Mouse (Mus musculus): ENCODE measurements around the gene Alg9.
A peak's percentile ranks its signal among the peaks of the same experiment; 100 is the strongest.
"Not testable (repeated sequence)": the region's sequence is repeated elsewhere in the genome, so short reads cannot be mapped to it uniquely, and the experiment has no call there.

The Alg9 gene

GRCm38 (mm10) chr9:50815666-50816065 is 40.8 kb downstream of the Alg9 start:
- no peak for DNase-seq (ENCODE audit: low spot score in 2 of 2)

- DNase-seq (ENCODE audit: low spot score in 2 of 2) = no peak
These were observed 41.7 kb downstream of the Alg9 start for GRCm38 (mm10) chr9:50816512-50816911.

GRCm38 (mm10) chr9:50818050-50818449 is 43.2 kb downstream of the Alg9 start:
- no peak for DNase-seq (ENCODE audit: low spot score in 2 of 2)

- DNase-seq (ENCODE audit: low spot score in 2 of 2) = no peak
These were observed 44.9 kb downstream of the Alg9 start for GRCm38 (mm10) chr9:50819716-50820115.

GRCm38 (mm10) chr9:50821651-50822050 is 46.8 kb downstream of the Alg9 start:
- DNase-seq (ENCODE audit: low spot score in 2 of 2) = no peak

- DNase-seq (ENCODE audit: low spot score in 2 of 2) = no peak
These were observed 47.4 kb downstream of the Alg9 start for GRCm38 (mm10) chr9:50822216-50822615.

GRCm38 (mm10) chr9:50823779-50824453 is 49.1 kb downstream of the Alg9 start:
- peak in 1 of 2 experiments; percentile 40 for DNase-seq (ENCODE audit: low spot score in 2 of 2)

GRCm38 (mm10) chr9:50831514-50831913 is 56.7 kb downstream of the Alg9 start:
- no peak for DNase-seq (ENCODE audit: low spot score in 2 of 2)

GRCm38 (mm10) chr9:50832162-50832561 is 57.3 kb downstream of the Alg9 start:
- DNase-seq (ENCODE audit: low spot score in 2 of 2) = no peak

- not testable (repeated sequence) for DNase-seq (ENCODE audit: low spot score in 2 of 2)
These were observed 57.8 kb downstream of the Alg9 start for GRCm38 (mm10) chr9:50832582-50832981.

- DNase-seq (ENCODE audit: low spot score in 2 of 2) = no peak
These were observed 59.0 kb downstream of the Alg9 start for GRCm38 (mm10) chr9:50833786-50834185.

GRCm38 (mm10) chr9:50835068-50835705 is 60.4 kb downstream of the Alg9 start:
- no peak for DNase-seq (ENCODE audit: low spot score in 2 of 2)

- DNase-seq (ENCODE audit: low spot score in 2 of 2) = no peak
These were observed 61.3 kb downstream of the Alg9 start for GRCm38 (mm10) chr9:50836097-50836496.

GRCm38 (mm10) chr9:50841079-50841789 is 66.4 kb downstream of the Alg9 start:
- peak in 1 of 2 experiments; percentile 35 for DNase-seq (ENCODE audit: low spot score in 2 of 2)

- no peak for DNase-seq (ENCODE audit: low spot score in 2 of 2)
These were observed 70.3 kb downstream of the Alg9 start, which contains the start of gene Ppp2r1b for GRCm38 (mm10) chr9:50845081-50845480. Ppp2r1b (plus strand) TSS chr9:50845301.

- no peak for DNase-seq (ENCODE audit: low spot score in 2 of 2)
These were observed 70.7 kb downstream of the Alg9 start for GRCm38 (mm10) chr9:50845547-50845946.

GRCm38 (mm10) chr9:50847133-50847532 is 72.3 kb downstream of the Alg9 start:
- no peak for DNase-seq (ENCODE audit: low spot score in 2 of 2)

- DNase-seq (ENCODE audit: low spot score in 2 of 2) = no peak
These were observed 73.0 kb downstream of the Alg9 start for GRCm38 (mm10) chr9:50847606-50848368.

- DNase-seq (ENCODE audit: low spot score in 2 of 2) = no peak
These were observed 74.0 kb downstream of the Alg9 start for GRCm38 (mm10) chr9:50848821-50849220.

GRCm38 (mm10) chr9:50849249-50849648 is 74.4 kb downstream of the Alg9 start:
- peak; percentile 90 to 92 for DNase-seq (ENCODE audit: low spot score in 2 of 2)

GRCm38 (mm10) chr9:50849755-50850154 is 74.9 kb downstream of the Alg9 start:
- DNase-seq (ENCODE audit: low spot score in 2 of 2) = no peak

GRCm38 (mm10) chr9:50850271-50850670 is 75.5 kb downstream of the Alg9 start:
- DNase-seq (ENCODE audit: low spot score in 2 of 2) = no peak
